ENCODE assay signal across 26 mouse cellular contexts in genomic region chr11:118347391-118347790, GRCm38 (mm10). TPM values are rescaled to one million over a fixed set of nuclear protein-coding genes. Genes with fewer than 3 reads are reported as not detected.
A peak's percentile ranks its signal among the peaks of the same experiment; 100 is the strongest.
DNase-seq lines count a peak whose midpoint lies in the region; ATAC-seq and TF ChIP-seq lines count a peak whose summit lies in the region.
"Had no signal": no experiment of that assay in that cellular context is flagged by ENCODE, and none has a peak within 500 bp of the region (broad histone marks: within the 10 kb centered on the region; RNA-seq: fewer than 3 reads in every experiment).

No protein-coding gene starts in this region.

- no peak for TF ChIP-seq CTCF in thymus, adult 2 months (IDR thresholded peaks at IDR 0.05; ENCODE audit: borderline replicate concordance, control insufficient read depth, extremely low read depth, insufficient read depth, low read length, poor library complexity)

- WGBS in heart, embryonic 15.5 days = 81% methylated on average over 2 of the region's 2 CpGs
- whole genome bisulfite sequencing in heart, embryonic 11.5 days (ENCODE audit: insufficient replicate concordance) = 85% methylated on average over 2 of the region's 2 CpGs
- WGBS in thymus, adult 2 months = 100% methylated on average over 2 of the region's 2 CpGs
- WGBS in hindbrain, embryonic 10.5 days = 96% methylated on average over 2 of the region's 2 CpGs

- H3K9me3 ChIP-seq in heart, embryonic 15.5 days (replicated peaks) = no peaks in the 10 kb centered on the region
- H3K9me3 ChIP-seq in heart, embryonic 11.5 days (replicated peaks; ENCODE audit: control insufficient read depth, low read length) = no peaks in the 10 kb centered on the region
- H3K9me3 ChIP-seq in hindbrain, embryonic 10.5 days = no peaks in the 10 kb centered on the region
- H3K9me3 ChIP-seq: hindbrain, embryonic 13.5 days; limb, embryonic 12.5 days; neural tube, embryonic 12.5 days had no signal

- H3K4me3 ChIP-seq in heart, embryonic 15.5 days = no peak overlapping the region
- H3K4me3 ChIP-seq in heart, embryonic 11.5 days (ENCODE audit: low read depth, low read length) = no peak overlapping the region
- no peak overlapping the region for H3K4me3 ChIP-seq in thymus, adult 2 months (ENCODE audit: control insufficient read depth, insufficient read depth, low read length)
- H3K4me3 ChIP-seq in myocyte = no peak overlapping the region
- H3K4me3 ChIP-seq in hindbrain, embryonic 10.5 days = no peak overlapping the region
- H3K4me3 ChIP-seq: hindbrain, embryonic 13.5 days; layer of hippocampus, adult 2 months; limb, embryonic 12.5 days; neural tube, embryonic 12.5 days had no signal

- H3ac ChIP-seq in myocyte (ENCODE audit: control insufficient read depth, insufficient read length) = no peak overlapping the region

- H3K36me3 ChIP-seq in heart, embryonic 15.5 days = no peaks in the 10 kb centered on the region
- H3K36me3 ChIP-seq in heart, embryonic 11.5 days (ENCODE audit: control insufficient read depth, insufficient read depth, low read length) = peaks cover 2% of the 10 kb centered on the region; the same call in 1 of the 2 replicates
- H3K36me3 ChIP-seq in thymus, adult 2 months (ENCODE audit: control insufficient read depth, insufficient read depth, low read length) = no peaks in the 10 kb centered on the region
- peaks cover 4% of the 10 kb centered on the region for H3K36me3 ChIP-seq in myocyte (ENCODE audit: control insufficient read depth, insufficient read depth)
- 0 out of 2 replicates have a peak, but pooled peaks cover 2% of the 10 kb centered on the region for H3K36me3 ChIP-seq in hindbrain, embryonic 10.5 days
- H3K36me3 ChIP-seq: hindbrain, embryonic 13.5 days; neural tube, embryonic 12.5 days had no signal

- H3K9ac ChIP-seq in heart, embryonic 15.5 days = no peak overlapping the region
- no peak overlapping the region for H3K9ac ChIP-seq in heart, embryonic 11.5 days (ENCODE audit: low read depth, low read length)
- H3K9ac ChIP-seq: hindbrain, embryonic 13.5 days; limb, embryonic 12.5 days; neural tube, embryonic 12.5 days had no signal

- peaks cover 49% of the 10 kb centered on the region for H3K4me1 ChIP-seq in heart, embryonic 15.5 days (replicated peaks)
- peaks cover 41% of the 10 kb centered on the region for H3K4me1 ChIP-seq in heart, embryonic 11.5 days (ENCODE audit: control insufficient read depth, insufficient read depth, low read length)
- peaks cover 53% of the 10 kb centered on the region for H3K4me1 ChIP-seq in thymus, adult 2 months (replicated peaks; ENCODE audit: control insufficient read depth, insufficient read depth, low read length)
- peaks cover 44% of the 10 kb centered on the region for H3K4me1 ChIP-seq in hindbrain, embryonic 10.5 days (replicated peaks)

- no peak for DNase-seq in thymus, adult 2 months
- DNase-seq in thymus, postnatal 0 days (ENCODE audit: low spot score) = no peak
- DNase-seq in hindbrain, embryonic 10.5 days (ENCODE audit: low spot score) = no peak
- DNase-seq in kidney, postnatal 10 days = no peak
- DNase-seq: adrenal gland, postnatal 25 days; cerebellum, adult 11-12 months; cerebellum, postnatal 10 days; heart, postnatal 36 days; kidney, adult 9 months; kidney, postnatal 36 days; right cerebral cortex, adult 18-20 months; spleen, adult 18-20 months had no signal

- H3K27me3 ChIP-seq in heart, embryonic 15.5 days = no peaks in the 10 kb centered on the region
- no peaks in the 10 kb centered on the region for H3K27me3 ChIP-seq in heart, embryonic 11.5 days (ENCODE audit: control insufficient read depth, insufficient read depth, low read length)
- no peaks in the 10 kb centered on the region for H3K27me3 ChIP-seq in thymus, adult 2 months (ENCODE audit: control insufficient read depth, insufficient read depth, low read length)
- no peaks in the 10 kb centered on the region for H3K27me3 ChIP-seq in myocyte (ENCODE audit: control insufficient read depth, insufficient read depth, insufficient read length)
- H3K27me3 ChIP-seq in hindbrain, embryonic 10.5 days (ENCODE audit: insufficient read depth, poor library complexity, severe bottlenecking) = no peaks in the 10 kb centered on the region
- H3K27me3 ChIP-seq: hindbrain, embryonic 13.5 days; limb, embryonic 12.5 days; neural tube, embryonic 12.5 days had no signal

- no peak for TF ChIP-seq POLR2A in thymus, adult 2 months (IDR thresholded peaks at IDR 0.05; ENCODE audit: control insufficient read depth, extremely low read depth, insufficient read depth, low read length, poor library complexity)
- no peak for TF ChIP-seq POLR2A in myocyte (IDR thresholded peaks at IDR 0.05; ENCODE audit: insufficient read length, low read depth)

- ATAC-seq in heart, embryonic 15.5 days (replicated peaks; ENCODE audit: insufficient number of reproducible peaks, insufficient read depth, low FRiP score, low read depth) = no peak
- ATAC-seq in heart, embryonic 11.5 days (replicated peaks; ENCODE audit: insufficient number of reproducible peaks, low FRiP score, low TSS enrichment) = no peak
- ATAC-seq: CD4-positive, CD25-positive, alpha-beta regulatory T cell, adult 4 months; forebrain, embryonic 16.5 days; intestine, embryonic 16.5 days; midbrain, embryonic 16.5 days had no signal

- H3K27ac ChIP-seq in heart, embryonic 15.5 days = 0 out of 2 replicates have a peak overlapping the region, but pooled peaks have one; percentile 7
- no peak overlapping the region for H3K27ac ChIP-seq in heart, embryonic 11.5 days (ENCODE audit: low read depth, low read length)
- peak overlapping the region; percentile 98; the same call in 1 of the 2 replicates for H3K27ac ChIP-seq in thymus, adult 2 months (ENCODE audit: control insufficient read depth, insufficient read depth, low read length)
- H3K27ac ChIP-seq in hindbrain, embryonic 10.5 days = no peak overlapping the region
- H3K27ac ChIP-seq: hindbrain, embryonic 13.5 days; layer of hippocampus, adult 2 months; limb, embryonic 12.5 days; neural tube, embryonic 12.5 days had no signal

- peaks cover 95% of the 10 kb centered on the region for H3K79me2 ChIP-seq in myocyte (ENCODE audit: control insufficient read depth, insufficient read depth)

- no peak overlapping the region for H3K4me2 ChIP-seq in heart, embryonic 15.5 days
- H3K4me2 ChIP-seq in heart, embryonic 11.5 days = no peak overlapping the region
- peak overlapping the region; percentile 3 for H3K4me2 ChIP-seq in myocyte (ENCODE audit: low read depth)
- H3K4me2 ChIP-seq: hindbrain, embryonic 13.5 days; limb, embryonic 12.5 days; liver, embryonic 11.5 days; midbrain, embryonic 11.5 days; neural tube, embryonic 12.5 days had no signal

TF ChIP-seq in myocyte, 11 proteins besides CTCF, POLR2A, EP300 and RAD21:
- TF ChIP-seq TCF3 (IDR thresholded peaks at IDR 0.05; ENCODE audit: insufficient read length, low read depth) (no peak), MYOG (IDR thresholded peaks at IDR 0.05; ENCODE audit: control insufficient read depth in 1 of 3, insufficient read depth in 1 of 3, insufficient read length in 2 of 3, low read depth in 2 of 3) (no peak), USF1 (IDR thresholded peaks at IDR 0.05; ENCODE audit: low read depth) (no peak), TCF12 (IDR thresholded peaks at IDR 0.05; ENCODE audit: insufficient read depth, poor library complexity, severe bottlenecking) (no peak), CEBPB (IDR thresholded peaks at IDR 0.05; ENCODE audit: insufficient read depth, poor library complexity, severe bottlenecking) (no peak), SRF (IDR thresholded peaks at IDR 0.05; ENCODE audit: control insufficient read depth, insufficient read length, low read depth) (no peak), MAX (IDR thresholded peaks at IDR 0.05; ENCODE audit: low read depth) (no peak)

RNA-seq across cellular contexts. Expression of gene Cep295nl, which starts 5.1 kb away (rescaled TPM):
- polyA plus RNA-seq in heart, embryonic 15.5 days (2015; fragmentation: Nextera tagmentation; extraction: Ambion mirVana) = 0.20 and 0.33 TPM in 2 replicates
- 0.18 and 0.31 TPM in 2 replicates for polyA plus RNA-seq in heart, embryonic 11.5 days (2014; fragmentation: Nextera tagmentation; extraction: Ambion mirVana)
- 0.26 and 0.32 TPM in 2 replicates for polyA plus RNA-seq in thymus, adult 2 months (2012; rRNA removed)
- polyA plus RNA-seq in thymus, postnatal 0 days (2015; fragmentation: Nextera tagmentation; extraction: Ambion mirVana) = 0.21 and 0.30 TPM in 2 replicates
- polyA plus RNA-seq in myocyte (2012; fragmentation: generic; extraction: Trizol) = 0.60 TPM
- polyA plus RNA-seq in hindbrain, embryonic 10.5 days (2016; fragmentation: Nextera tagmentation; extraction: Ambion mirVana) = 0.19 and 0.21 TPM in 2 replicates
- polyA plus RNA-seq: liver, embryonic 11.5 days; liver, embryonic 16.5 days had no signal

RNA-seq across cellular contexts. Expression of gene Timp2, which starts 8.1 kb away (rescaled TPM):
- polyA plus RNA-seq in heart, embryonic 15.5 days (2015; fragmentation: Nextera tagmentation; extraction: Ambion mirVana) = 67.1 and 85.2 TPM in 2 replicates
- 46.0 and 50.8 TPM in 2 replicates for polyA plus RNA-seq in heart, embryonic 11.5 days (2014; fragmentation: Nextera tagmentation; extraction: Ambion mirVana)
- polyA plus RNA-seq in thymus, adult 2 months (2012; rRNA removed) = 72.6 and 78.8 TPM in 2 replicates
- polyA plus RNA-seq in thymus, postnatal 0 days (2015; fragmentation: Nextera tagmentation; extraction: Ambion mirVana) = 45.1 and 45.2 TPM in 2 replicates
- 321 TPM for polyA plus RNA-seq in myocyte (2012; fragmentation: generic; extraction: Trizol)
- polyA plus RNA-seq in hindbrain, embryonic 10.5 days (2016; fragmentation: Nextera tagmentation; extraction: Ambion mirVana) = 28.6 and 36.3 TPM in 2 replicates

RNA-seq across cellular contexts. Expression of gene Lgals3bp, which starts 54.5 kb away (rescaled TPM):
- 9.6 and 20.7 TPM in 2 replicates for polyA plus RNA-seq in heart, embryonic 15.5 days (2015; fragmentation: Nextera tagmentation; extraction: Ambion mirVana)
- polyA plus RNA-seq in heart, embryonic 11.5 days (2014; fragmentation: Nextera tagmentation; extraction: Ambion mirVana) = 3.1 and 3.8 TPM in 2 replicates
- polyA plus RNA-seq in thymus, adult 2 months (2012; rRNA removed) = 450 and 565 TPM in 2 replicates
- 100.0 and 116 TPM in 2 replicates for polyA plus RNA-seq in thymus, postnatal 0 days (2015; fragmentation: Nextera tagmentation; extraction: Ambion mirVana)
- 16.4 TPM for polyA plus RNA-seq in myocyte (2012; fragmentation: generic; extraction: Trizol)
- 1.8 and 2.0 TPM in 2 replicates for polyA plus RNA-seq in hindbrain, embryonic 10.5 days (2016; fragmentation: Nextera tagmentation; extraction: Ambion mirVana)

RNA-seq across cellular contexts. Expression of gene Usp36, which starts 57.3 kb away (rescaled TPM):
- 11.6 and 16.7 TPM in 2 replicates for polyA plus RNA-seq in heart, embryonic 15.5 days (2015; fragmentation: Nextera tagmentation; extraction: Ambion mirVana)
- polyA plus RNA-seq in heart, embryonic 11.5 days (2014; fragmentation: Nextera tagmentation; extraction: Ambion mirVana) = 10.7 and 11.1 TPM in 2 replicates
- polyA plus RNA-seq in thymus, adult 2 months (2012; rRNA removed) = 28.8 and 34.6 TPM in 2 replicates
- polyA plus RNA-seq in thymus, postnatal 0 days (2015; fragmentation: Nextera tagmentation; extraction: Ambion mirVana) = 13.0 and 15.2 TPM in 2 replicates
- 19.5 TPM for polyA plus RNA-seq in myocyte (2012; fragmentation: generic; extraction: Trizol)
- polyA plus RNA-seq in hindbrain, embryonic 10.5 days (2016; fragmentation: Nextera tagmentation; extraction: Ambion mirVana) = 18.9 and 21.6 TPM in 2 replicates

Comparison
In these comparisons a context has a peak if more than half of its experiments do, and no peak if none do; other contexts are left out.
1. H3K27ac ChIP-seq: peak in heart, embryonic 15.5 days (single experiment) and thymus, adult 2 months (single experiment); none in heart, embryonic 11.5 days (single experiment) and hindbrain, embryonic 10.5 days (single experiment).